Mouse (Mus musculus) urinary bladder, postnatal 0 days (tissue): Measurements from ENCODE around the gene Hnrnpa3. TPM values are rescaled to one million over a fixed set of nuclear protein-coding genes. Genes with fewer than 3 reads are reported as not detected.

Experiments used
- microRNA-seq: library from miRNA; unstranded; fragments of <30 nt; microRNA quantifications from one replicate; pipeline ENCODE4, GENCODE M21; 2016
- polyA plus RNA-seq: library from polyadenylated mRNA; unstranded; fragments of >200 nt; fragmentation: Nextera tagmentation; extraction: Ambion mirVana; gene quantifications from 2 replicates; pipeline ENCODE4 v1.2.1, GENCODE M21; 2015

The Hnrnpa3 gene
- polyA plus RNA-seq, result 125 and 154 TPM in 2 replicates

DNA sequence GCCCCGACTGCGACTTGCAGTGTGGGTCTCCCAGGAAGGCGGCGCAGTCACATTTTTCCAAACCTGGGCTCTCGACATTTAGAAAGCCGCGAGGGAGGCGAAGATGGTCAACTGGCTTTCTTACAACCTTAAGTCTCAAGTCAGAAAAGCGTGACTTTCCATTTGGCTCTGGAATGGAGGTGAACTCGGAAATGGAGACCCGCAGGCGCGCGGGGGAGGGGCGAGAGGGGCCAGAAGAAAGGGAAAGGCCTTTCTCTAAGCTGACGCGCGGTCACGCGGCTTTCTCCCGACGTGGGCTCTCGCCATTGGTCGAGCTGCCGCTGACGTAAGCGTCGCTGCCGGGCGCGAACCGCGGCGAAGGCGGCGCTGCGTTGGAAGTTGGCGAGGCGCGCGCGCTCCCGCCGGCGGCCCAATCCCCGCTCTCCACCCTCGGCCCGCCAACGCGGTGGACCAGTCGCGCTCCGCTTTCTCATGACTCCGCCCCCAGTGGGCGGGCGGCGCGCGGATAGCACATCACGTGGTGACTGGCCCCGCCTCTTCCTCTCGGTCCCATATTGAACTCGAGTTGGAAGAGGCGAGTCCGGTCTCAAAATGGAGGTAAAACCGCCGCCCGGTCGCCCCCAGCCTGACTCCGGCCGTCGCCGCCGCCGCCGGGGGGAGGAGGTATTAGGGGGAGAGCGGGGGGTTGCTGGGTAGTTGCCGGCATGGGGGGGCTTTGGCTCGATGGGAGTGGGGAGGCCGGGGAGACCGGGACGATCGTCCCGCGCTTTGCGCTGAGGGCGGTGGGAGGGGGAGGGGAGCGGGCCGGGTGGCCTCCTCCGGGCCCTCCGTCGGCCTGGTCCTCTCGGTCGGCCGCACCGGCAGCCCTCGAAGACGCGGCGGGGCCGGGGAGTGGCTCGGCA is at the start of gene Hnrnpa3:
Hnrnpa3 (plus strand) TSS at position 535 of the 902 bp plus-strand sequence.

DNA sequence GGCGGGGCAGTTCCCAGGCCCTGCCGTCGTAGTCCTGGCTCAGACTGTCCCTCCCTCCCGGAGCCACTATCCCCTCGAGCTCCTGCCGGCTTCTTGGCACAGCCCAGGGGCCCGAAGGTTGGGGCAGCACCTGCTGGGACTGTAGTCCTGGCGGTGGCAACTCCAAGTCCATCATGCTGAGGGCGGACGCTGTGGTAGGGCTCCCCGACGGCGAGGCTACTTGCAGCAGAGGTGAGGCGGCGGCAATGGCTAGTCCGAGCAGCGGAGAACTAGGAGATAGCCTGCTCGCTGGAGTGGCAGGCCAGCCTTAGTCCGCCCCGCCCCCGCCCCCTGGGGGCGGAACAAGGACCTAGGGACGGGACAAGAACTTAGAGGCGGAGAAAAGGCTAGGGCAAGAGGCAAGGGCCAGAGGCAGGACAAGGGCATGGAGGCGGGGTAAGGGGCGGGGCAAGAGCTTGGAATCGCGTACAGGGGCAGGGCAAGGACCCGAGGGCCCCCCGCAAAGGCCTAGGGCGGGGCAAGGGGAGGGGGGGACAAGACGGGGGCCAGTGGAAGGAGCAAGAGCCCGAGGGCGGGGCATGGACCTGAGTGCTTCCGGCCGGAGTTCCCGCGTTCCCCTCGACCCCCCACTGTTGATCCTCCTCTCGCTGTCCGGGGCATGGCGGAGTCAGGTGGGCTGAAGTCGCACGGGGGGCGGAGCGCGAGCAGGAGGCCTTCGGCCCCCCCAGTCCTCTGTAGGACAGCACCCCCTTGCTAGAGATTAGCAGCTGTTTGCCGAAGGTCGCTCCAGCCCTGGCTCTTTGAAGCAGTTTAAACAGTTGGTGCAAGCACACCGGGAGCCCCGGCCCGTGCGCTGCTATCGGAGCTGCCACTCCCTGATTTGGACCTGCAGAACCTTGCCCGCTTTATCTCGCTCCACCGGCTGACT is 45.4 kb downstream of the Hnrnpa3 start, which contains the start of gene Nfe2l2:
Nfe2l2 (minus strand) TSS at position 408 of the 928 bp plus-strand sequence.

Small RNAs within 50 kb of the gene (microRNA-seq; reads per million reads assigned to microRNA genes)
- not detected for gene Gm24574

Other genes starting within 250 kb of the Hnrnpa3 start
- gene Nfe2l2, start 45.4 kb downstream of the Hnrnpa3 start, polyA plus RNA-seq, result 59.2 and 64.3 TPM in 2 replicates
- 13.6 and 14.4 TPM in 2 replicates for gene Agps, start 172.9 kb downstream of the Hnrnpa3 start, polyA plus RNA-seq